Mouse (Mus musculus) midbrain, embryonic 14.5 days (tissue): ENCODE measurements around the gene Tomm40l. TPM values are rescaled to one million over a fixed set of nuclear protein-coding genes. Genes with fewer than 3 reads are reported as not detected.

Experiments
- ATAC-seq: fragments of 200-750 bp; cut with Nextera tagmentation; 2 replicates; pipeline ENCODE4 v1.8.0; 2017; ENCODE audit warnings: moderate number of reproducible peaks, moderate library complexity; ENCODE audit not compliant: low FRiP score, low TSS enrichment
- DNase-seq: peaks from one replicate; pipeline ENCODE4 v3.0.0-alpha.2; 2015
- H3K27ac ChIP-seq: fragments of 300-500 bp; sonication (generic); replicated peaks from 2 replicates; pipeline ENCODE4 v1.5.1; 2014; ENCODE audit warnings: mild to moderate bottlenecking, low read depth, low read length, moderate library complexity
- H3K27me3 ChIP-seq: fragments of 300-500 bp; sonication (generic); 2 replicates; pipeline ENCODE4 v1.6.1; 2014; ENCODE audit warnings: low read length, control low read depth, mixed read lengths; ENCODE audit not compliant: control insufficient read depth, insufficient read depth
- H3K36me3 ChIP-seq: fragments of 300-500 bp; sonication (generic); 2 replicates; pipeline ENCODE4 v1.6.1; 2014; ENCODE audit warnings: low read length, control low read depth; ENCODE audit not compliant: control insufficient read depth, insufficient read depth
- H3K4me1 ChIP-seq: fragments of 300-500 bp; sonication (generic); 2 replicates; pipeline ENCODE4 v1.6.1; 2014; ENCODE audit warnings: mild to moderate bottlenecking, antibody characterized with exemption, low read length, control low read depth; ENCODE audit not compliant: control insufficient read depth, insufficient read depth
- H3K4me2 ChIP-seq: fragments of 300-500 bp; sonication (generic); 2 replicates; pipeline ENCODE4 v1.6.1; 2014; ENCODE audit warnings: mild to moderate bottlenecking, low read length, moderate library complexity
- H3K4me3 ChIP-seq: fragments of 300-500 bp; sonication (generic); replicated peaks from 2 replicates; pipeline ENCODE4 v1.5.1; 2014; ENCODE audit warnings: low read depth, low read length
- H3K9ac ChIP-seq: fragments of 300-500 bp; sonication (generic); replicated peaks from 2 replicates; pipeline ENCODE4 v1.6.1; 2014; ENCODE audit warnings: mild to moderate bottlenecking, low read length, moderate library complexity
- H3K9me3 ChIP-seq: fragments of 300-500 bp; sonication (generic); 2 replicates; pipeline ENCODE4 v1.6.1; 2016; ENCODE audit warnings: low read length, control low read depth, mixed read lengths; ENCODE audit not compliant: control insufficient read depth
- WGBS: fragments of 180-500 bp; shearing (Covaris S2); extraction: QIAGEN DNeasy Blood & Tissue Kit; methylation state at CpG from one replicate; pipeline ENCODE4 v1.1.7; 2014; 5-methylcytosine and 5-hydroxymethylcytosine counted together
- polyA plus RNA-seq: library from polyadenylated mRNA; unstranded; fragments of >200 nt; fragmentation: Nextera tagmentation; extraction: Ambion mirVana; gene quantifications from 2 replicates; pipeline ENCODE4 v1.2.1, GENCODE M21; 2014

Gene Tomm40l
- polyA plus RNA-seq, 1 experiment from 2014 or later = 35.3 TPM

DNA sequence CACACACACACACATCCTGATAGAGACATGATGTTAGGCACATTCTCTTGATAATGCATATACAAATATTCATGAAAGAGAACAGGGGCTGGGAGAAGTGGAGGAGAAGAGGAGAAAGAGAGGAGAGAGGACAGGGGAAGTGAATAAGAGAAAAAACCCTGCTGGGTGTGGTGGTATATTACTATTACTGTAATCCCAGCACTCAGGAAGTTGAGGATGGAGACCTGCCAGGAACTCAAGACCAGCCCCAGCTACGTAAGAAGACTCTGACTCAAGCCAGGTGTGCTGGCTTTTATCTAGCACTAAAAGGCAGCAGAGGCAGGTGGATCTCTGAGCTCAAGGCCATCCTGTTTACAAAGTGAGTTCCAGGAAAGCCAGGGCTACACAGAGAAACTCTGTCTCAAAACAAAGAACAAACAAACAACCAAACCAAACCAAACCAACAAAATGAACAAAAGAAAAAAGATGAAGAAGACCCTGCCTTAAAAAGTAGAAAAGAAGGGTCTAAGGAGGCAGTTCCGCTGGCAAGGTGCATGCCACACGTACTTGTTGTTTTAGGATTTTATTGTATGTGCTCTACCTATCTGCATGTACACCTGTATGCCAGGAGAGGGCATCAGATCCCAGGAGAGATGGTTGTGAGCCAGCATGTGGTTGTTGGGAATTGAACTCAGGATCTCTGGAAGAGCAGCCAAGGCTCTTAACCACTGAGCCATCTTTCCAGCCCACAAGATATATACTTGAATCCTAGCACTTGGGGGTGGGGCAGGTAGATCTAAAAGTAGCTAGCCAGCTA, 41.5 kb upstream of the Tomm40l start:
- H3K4me1 ChIP-seq = 0 out of 2 replicates have a peak, but pooled peaks cover 7% of the 10 kb centered on the region
- peak overlapping the region; percentile 72 for H3K27ac ChIP-seq
- no peaks in the 10 kb centered on the region for H3K27me3 ChIP-seq
- DNase-seq (no peak), ATAC-seq (no peak)
- no peaks in the 10 kb centered on the region for H3K9me3 ChIP-seq
- no peak overlapping the region for H3K4me3 ChIP-seq
- no peak overlapping the region for H3K9ac ChIP-seq
- H3K4me2 ChIP-seq = peak overlapping the region; percentile 54
- no peaks in the 10 kb centered on the region for H3K36me3 ChIP-seq
- WGBS = 83% methylated on average over 3 of the region's 3 CpGs

DNA sequence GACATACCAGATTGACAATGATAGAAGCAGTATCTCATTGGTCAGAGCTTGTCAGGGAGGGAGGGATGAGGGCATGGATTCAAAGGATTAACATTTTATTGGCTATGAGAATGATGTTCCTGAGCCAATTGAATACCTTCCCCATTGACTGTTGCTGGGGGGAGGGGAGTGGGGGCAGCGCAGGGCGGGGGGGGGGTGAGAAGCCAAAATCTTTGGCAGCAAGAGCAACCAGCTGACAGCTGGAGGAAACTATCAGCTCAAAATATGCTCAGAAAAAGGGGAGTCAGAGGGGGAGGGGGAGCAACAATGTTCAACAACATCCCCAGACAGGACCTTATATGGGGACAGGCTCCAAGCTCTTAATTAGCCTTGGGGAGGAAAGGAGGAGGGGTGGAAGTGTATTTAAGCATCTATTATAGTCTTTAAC, 40.9 kb upstream of the Tomm40l start:
- peak; percentile 84 for DNase-seq
- H3K4me2 ChIP-seq = peak overlapping the region; percentile 54

GRCm38 (mm10) chr1:171262594-171263130, 40.3 kb upstream of the Tomm40l start:
- Histone ChIP-seq H3K36me3 (no peaks in the 10 kb centered on the region), H3K9ac (no peak overlapping the region; the same call in 1 of the 2 replicates), H3K27me3 (no peaks in the 10 kb centered on the region), H3K4me2 (peak overlapping the region; percentile 54), H3K27ac (peak overlapping the region; percentile 72), H3K4me1 (0 out of 2 replicates have a peak, but pooled peaks cover 7% of the 10 kb centered on the region), H3K4me3 (peak overlapping the region; percentile 24), H3K9me3 (no peaks in the 10 kb centered on the region)
- DNase-seq (peak; percentile 79), ATAC-seq (peak; percentile 65)
- 7% methylated on average over 8 of the region's 8 CpGs for WGBS

More for the DNA sequence above, 40.9 kb upstream of the Tomm40l start:
- WGBS = 4% methylated on average over 2 of the region's 2 CpGs
- peak; percentile 91 for ATAC-seq
- Histone ChIP-seq H3K4me3 (peak overlapping the region; percentile 24), H3K4me1 (0 out of 2 replicates have a peak, but pooled peaks cover 7% of the 10 kb centered on the region), H3K27me3 (no peaks in the 10 kb centered on the region), H3K36me3 (no peaks in the 10 kb centered on the region), H3K9me3 (no peaks in the 10 kb centered on the region), H3K27ac (peak overlapping the region; percentile 72), H3K9ac (no peak overlapping the region)

GRCm38 (mm10) chr1:171260316-171260715, 38.0 kb upstream of the Tomm40l start:
- no peak for DNase-seq
- H3K4me2 ChIP-seq = no peak overlapping the region
- 92% methylated on average over 3 of the region's 3 CpGs for WGBS
- no peaks in the 10 kb centered on the region for H3K27me3 ChIP-seq
- no peak overlapping the region for H3K4me3 ChIP-seq
- no peak overlapping the region for H3K9ac ChIP-seq
- no peak for ATAC-seq
- no peak overlapping the region for H3K27ac ChIP-seq
- no peaks in the 10 kb centered on the region for H3K36me3 ChIP-seq
- H3K4me1 ChIP-seq = 0 out of 2 replicates have a peak, but pooled peaks cover 7% of the 10 kb centered on the region
- no peaks in the 10 kb centered on the region for H3K9me3 ChIP-seq

DNA sequence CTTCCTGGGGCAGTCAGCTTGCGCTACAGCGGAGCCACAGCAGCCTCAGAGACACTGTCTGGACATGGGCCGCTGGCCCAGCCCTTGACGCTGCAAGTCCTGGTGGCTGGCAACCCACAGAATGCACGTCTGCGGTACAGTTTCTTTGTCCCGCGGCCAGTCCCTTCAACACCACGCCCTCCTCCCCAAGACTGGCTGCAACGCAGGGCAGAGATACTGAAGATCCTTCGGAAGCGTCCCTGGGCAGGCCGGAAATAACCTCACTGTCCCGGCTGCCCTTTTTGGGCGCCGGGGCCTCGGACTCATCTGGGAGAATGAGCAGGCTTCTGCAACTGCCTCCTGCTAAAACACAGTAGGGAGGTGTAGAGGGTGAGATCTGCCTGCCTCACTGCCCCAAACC, 36.6 kb upstream of the Tomm40l start:
- ATAC-seq (no peak), DNase-seq (no peak)
- Histone ChIP-seq H3K27me3 (no peaks in the 10 kb centered on the region), H3K27ac (no peak overlapping the region), H3K4me1 (0 out of 2 replicates have a peak, but pooled peaks cover 7% of the 10 kb centered on the region), H3K4me2 (no peak overlapping the region), H3K9me3 (no peaks in the 10 kb centered on the region), H3K9ac (no peak overlapping the region), H3K4me3 (no peak overlapping the region), H3K36me3 (no peaks in the 10 kb centered on the region)
- 82% methylated on average over 17 of the region's 17 CpGs for WGBS

- H3K27ac ChIP-seq = no peak overlapping the region
- no peaks in the 10 kb centered on the region for H3K27me3 ChIP-seq
- DNase-seq (no peak), ATAC-seq (no peak)
- H3K36me3 ChIP-seq = no peaks in the 10 kb centered on the region
- H3K4me2 ChIP-seq = no peak overlapping the region
- H3K4me3 ChIP-seq = no peak overlapping the region
- 0 out of 2 replicates have a peak, but pooled peaks cover 6% of the 10 kb centered on the region for H3K4me1 ChIP-seq
- H3K9me3 ChIP-seq = no peaks in the 10 kb centered on the region
- no peak overlapping the region for H3K9ac ChIP-seq
- WGBS = 89% methylated on average over 9 of the region's 9 CpGs
Measured at GRCm38 (mm10) chr1:171257781-171258180, 35.5 kb upstream of the Tomm40l start.

DNA sequence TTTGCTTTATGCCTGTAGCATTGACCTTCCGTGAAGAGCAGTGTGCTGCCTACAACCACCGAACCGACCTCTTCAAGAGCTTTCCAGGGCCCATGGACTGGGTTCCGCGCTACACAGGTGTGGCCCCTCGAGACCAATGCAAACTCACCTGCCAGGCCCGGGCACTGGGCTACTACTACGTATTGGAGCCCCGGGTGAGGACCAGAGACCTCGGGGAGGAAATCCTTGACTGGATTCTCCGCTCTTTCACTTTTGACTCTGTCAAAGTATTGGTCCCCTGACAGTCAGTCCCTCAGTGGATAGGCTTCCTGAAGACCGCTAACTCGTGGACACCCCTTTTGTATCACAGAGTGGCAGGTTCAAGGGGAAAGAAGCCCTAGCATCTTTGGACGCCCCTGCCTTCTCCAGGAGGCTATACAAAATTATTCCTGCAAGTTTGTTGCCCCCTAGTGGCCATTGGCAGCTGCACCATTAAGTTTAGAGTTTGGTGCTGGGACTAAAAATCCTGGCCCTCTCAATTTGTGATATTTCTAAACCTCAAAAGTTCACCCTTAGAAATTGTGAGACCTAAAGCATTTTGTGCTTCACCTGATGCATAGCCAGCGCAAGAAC, 34.7 kb upstream of the Tomm40l start:
- 68% methylated on average over 15 of the region's 15 CpGs for WGBS
- ATAC-seq (no peak), DNase-seq (peak; percentile 89)
- H3K27me3 ChIP-seq = no peaks in the 10 kb centered on the region
- no peak overlapping the region for H3K4me2 ChIP-seq
- H3K9ac ChIP-seq = no peak overlapping the region
- H3K36me3 ChIP-seq = no peaks in the 10 kb centered on the region
- H3K4me1 ChIP-seq = 0 out of 2 replicates have a peak, but pooled peaks cover 3% of the 10 kb centered on the region
- H3K4me3 ChIP-seq = no peak overlapping the region
- no peaks in the 10 kb centered on the region for H3K9me3 ChIP-seq
- no peak overlapping the region for H3K27ac ChIP-seq

DNA sequence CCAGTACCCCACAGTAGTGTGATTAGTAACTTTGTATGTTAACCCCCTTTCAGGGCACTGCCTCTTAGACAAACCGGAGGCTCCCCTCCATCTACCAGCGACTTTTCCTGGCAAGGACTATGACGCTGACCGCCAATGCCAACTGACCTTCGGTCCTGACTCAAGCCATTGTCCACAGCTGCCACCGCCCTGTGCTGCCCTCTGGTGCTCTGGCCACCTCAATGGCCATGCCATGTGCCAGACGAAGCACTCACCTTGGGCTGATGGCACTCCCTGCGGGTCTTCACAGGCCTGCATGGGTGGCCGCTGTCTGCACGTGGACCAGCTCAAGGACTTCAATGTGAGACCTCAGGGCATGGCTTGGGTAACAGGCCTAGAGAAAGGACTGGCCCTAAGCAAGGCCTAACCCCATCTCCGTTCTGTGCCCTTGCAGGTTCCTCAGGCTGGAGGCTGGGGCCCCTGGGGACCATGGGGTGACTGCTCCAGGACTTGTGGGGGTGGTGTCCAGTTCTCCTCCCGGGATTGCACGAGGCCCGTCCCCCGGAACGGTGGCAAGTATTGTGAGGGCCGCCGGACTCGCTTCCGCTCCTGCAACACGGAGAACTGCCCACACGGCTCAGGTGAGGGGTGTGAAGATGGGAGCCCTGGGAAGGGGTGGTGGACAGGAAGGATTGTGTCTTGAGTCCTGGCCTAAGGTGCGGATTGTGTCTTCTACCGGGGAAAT, 33.9 kb upstream of the Tomm40l start:
- no peaks in the 10 kb centered on the region for H3K27me3 ChIP-seq
- WGBS = 92% methylated on average over 24 of the region's 24 CpGs
- ATAC-seq (no peak), DNase-seq (no peak)
- H3K9me3 ChIP-seq = no peaks in the 10 kb centered on the region
- no peak overlapping the region for H3K9ac ChIP-seq
- H3K4me2 ChIP-seq = no peak overlapping the region
- H3K4me1 ChIP-seq = peaks cover 7% of the 10 kb centered on the region
- no peaks in the 10 kb centered on the region for H3K36me3 ChIP-seq
- H3K27ac ChIP-seq = no peak overlapping the region
- no peak overlapping the region for H3K4me3 ChIP-seq
